Mouse (Mus musculus) layer of hippocampus, postnatal 14 days (tissue): ENCODE measurements around the gene Ephb4. TPM values are rescaled to one million over a fixed set of nuclear protein-coding genes. Genes with fewer than 3 reads are reported as not detected.

Experiments
- DNase-seq, 2 experiments: peaks; one replicate each; pipeline ENCODE4 v3.0.0; 2021 to 2022; ENCODE audit warnings: low spot score in 2 of 2, mixed read lengths in 1 of 2
- total RNA-seq, 2 experiments: library from RNA; stranded (reverse); gene quantifications; 2 replicates each; pipeline ENCODE4 v1.2.3; 2021

Ephb4 gene
- total RNA-seq, 2 experiments from 2014 or later = 5.8 to 6.6 TPM

DNA sequence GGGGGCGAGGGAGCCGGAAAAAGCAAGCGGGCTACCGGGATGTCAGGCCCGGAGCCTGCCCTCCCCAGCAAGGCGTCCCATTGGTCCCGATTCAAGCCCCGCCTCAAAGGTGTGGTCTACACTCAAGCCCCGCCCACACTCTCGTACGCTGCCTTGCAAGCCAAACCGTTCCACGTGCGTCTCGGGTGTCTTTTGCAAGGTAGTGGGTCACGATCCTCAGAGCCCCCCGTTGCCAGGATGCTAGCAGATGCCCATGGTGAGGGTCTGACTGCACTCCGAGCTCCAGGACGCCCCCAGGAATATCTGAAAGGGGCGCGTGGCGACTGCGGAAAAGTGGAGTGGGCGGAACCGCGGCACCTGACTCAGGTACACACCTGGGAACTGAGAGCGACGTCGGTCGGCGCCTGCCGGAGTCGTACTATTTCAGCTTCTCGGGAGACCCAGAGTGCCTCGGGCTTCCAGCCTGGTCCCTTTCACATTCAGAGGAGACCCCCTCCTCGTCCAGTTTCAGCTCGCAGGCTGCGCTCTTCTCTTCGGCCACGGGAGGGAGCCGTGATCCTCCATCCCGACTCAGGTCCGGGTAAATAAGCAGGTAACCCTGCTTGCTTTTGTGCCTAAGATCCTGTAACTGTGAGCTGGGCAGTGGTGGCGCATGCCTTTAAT is 16.3 kb upstream of the Ephb4 start, which contains the start of gene Slc12a9:
Gene Slc12a9 (minus strand): TSS at position 86 of the 663 bp plus-strand sequence.
- DNase-seq = peak; percentile 92 to 95

DNA sequence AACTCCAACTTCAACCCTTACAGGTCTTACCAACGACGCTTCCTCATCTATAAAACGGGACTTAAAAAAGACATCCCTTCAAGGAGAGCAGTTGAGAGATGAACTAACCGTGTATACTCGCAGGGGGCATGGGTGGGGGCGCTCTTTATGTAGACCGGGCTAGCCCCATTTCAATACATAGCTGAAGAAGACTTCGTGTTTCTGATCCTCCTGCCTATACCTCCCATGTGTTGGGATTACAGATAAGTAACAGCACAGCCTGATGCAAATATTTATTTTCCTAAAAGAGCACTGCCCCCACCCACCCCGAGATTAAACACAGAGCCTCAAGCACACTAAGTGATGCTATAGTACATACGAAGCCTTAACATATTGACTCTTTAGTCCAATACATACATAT is 15.6 kb upstream of the Ephb4 start:
- no peak for DNase-seq

DNA sequence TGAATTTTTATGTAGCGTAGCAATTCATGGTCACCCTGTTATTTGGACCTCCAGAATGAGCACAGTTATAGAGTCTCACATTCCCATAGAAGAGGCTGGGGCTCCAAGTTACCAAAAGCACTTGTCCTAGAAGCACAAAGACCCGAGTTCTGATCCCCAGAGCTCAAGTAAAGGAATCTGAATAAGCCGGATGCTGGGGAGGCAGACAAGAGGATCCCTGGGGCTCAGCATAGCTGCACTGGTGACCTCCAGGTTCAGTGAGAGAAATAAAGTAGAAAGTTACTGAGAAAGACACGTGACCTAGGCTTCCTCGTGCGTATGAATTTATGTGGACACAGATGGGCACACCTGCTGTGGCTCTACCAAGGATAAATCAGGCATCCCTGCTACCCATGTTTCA is 14.8 kb upstream of the Ephb4 start:
- no peak for DNase-seq

DNA sequence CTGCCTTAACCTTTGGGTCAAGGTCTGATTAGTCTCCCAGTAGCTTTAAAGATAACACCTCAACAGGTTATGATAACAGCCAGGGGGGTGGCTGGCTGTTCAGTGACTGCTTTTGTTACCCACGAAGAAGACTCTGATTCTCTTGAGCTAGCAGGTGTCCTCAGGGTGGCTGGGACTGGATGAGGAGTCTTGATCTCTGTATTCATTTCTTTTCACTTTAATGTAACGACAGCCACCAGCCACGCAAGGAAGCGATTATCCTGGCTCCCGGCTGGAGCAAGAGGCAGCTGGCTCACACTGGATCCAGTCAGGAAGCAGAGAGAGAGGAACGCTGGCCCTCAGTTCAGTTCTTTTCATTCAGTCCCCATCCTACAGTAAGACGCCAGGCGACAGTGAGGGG is 12.7 kb upstream of the Ephb4 start:
- DNase-seq = no peak

DNA sequence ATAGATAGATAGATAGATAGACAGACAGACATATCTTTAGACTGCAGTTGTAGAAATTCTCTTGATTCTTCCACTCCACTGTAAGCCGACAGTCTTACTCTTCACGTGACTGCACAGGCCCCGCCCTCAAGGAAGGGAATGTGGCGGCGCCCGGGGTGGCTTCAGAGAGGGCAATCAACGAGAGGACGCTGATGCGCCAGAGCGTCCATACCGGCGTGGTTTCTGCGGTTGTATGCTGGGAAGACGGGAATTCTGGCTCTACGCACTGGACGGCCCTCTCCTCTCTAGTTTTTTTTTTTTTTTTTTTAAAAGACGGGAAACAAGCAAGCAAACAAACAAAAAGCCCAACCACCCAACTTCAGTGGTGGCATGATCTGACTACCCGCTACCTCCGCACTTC is 11.7 kb upstream of the Ephb4 start:
- peak; percentile 82 to 92 for DNase-seq

DNA sequence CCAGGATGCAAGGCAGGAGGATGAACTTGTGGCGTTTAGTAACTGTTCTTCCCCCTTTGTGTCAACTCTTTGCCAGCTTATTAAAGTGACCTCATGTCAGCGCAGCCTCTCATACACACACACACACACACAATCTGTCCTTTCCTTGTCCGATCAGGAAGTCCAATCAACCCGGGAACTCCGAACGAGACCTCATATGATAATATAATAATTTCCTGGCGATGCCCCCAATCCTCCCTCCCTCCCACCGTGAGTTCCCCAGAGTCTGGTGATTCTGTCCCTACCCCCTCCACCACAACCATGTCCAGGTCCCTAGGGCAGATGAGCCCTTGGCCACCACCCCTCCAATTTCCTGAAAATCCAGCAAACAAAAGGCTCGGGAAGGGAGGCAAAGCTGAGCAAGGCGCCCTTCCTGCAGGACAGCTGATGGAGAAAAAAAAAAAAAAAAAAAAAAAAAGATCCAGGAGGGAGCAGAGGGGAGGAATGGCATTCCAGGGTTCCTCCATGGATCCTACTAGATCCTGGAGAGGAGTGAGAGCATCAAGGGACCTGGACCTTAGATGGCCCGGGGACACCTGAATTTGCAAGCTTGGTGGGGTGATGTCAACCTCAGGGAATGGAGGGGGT is 11.1 kb upstream of the Ephb4 start:
- no peak for DNase-seq

DNA sequence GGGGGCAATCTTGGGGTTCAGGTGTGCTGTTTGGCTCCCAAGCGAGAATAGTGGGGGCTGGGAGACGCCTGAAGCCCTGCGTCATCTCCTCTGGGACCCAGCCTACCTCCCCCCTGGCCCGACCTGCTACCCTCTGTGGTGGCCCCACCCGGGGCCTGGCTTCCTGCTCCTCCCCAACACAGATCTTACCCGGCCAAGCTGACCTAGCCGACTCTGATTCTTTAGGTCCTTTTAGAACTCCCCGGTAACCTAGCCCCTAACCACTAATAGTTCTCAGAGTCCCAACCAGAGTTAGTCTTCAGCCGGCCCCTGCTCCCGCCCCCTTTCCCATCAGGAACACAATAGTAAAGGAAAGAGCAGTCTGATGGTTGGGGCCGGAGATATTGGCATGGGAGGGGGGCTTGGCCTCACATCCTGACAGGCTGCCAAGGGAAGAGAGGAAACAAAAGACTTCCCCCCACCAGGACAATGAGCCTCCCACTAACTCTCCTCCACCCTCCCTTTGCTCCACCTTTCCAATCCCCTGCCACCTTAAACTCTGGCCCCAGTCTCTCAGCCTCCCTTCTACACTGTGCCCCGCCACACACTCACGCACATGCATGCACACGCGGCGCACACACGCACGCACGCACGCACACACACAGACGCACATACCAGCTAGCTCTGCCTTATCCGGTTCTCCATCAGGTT is 10.5 kb upstream of the Ephb4 start:
- DNase-seq = peak in 1 of 2 experiments; percentile 22

DNA sequence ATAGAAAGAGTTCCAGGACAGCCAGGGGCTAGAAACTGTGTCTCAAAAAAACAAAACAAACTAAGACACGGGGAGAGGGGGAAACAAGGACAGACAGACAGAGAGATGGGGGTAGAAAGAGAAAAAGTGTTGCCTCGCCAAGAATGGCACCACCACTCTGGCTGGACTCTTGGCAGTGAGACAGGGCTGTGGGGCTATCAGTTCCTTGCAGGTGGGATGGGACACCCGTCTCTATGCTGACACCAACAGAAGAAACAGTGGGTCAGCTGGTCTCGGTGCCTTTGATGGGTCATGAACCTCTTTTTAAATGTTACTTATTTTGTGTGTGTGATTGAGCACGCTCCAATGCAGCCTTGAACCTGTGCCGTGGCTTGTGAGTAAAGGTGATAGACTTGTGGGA is 9.7 kb upstream of the Ephb4 start:
- no peak for DNase-seq

DNA sequence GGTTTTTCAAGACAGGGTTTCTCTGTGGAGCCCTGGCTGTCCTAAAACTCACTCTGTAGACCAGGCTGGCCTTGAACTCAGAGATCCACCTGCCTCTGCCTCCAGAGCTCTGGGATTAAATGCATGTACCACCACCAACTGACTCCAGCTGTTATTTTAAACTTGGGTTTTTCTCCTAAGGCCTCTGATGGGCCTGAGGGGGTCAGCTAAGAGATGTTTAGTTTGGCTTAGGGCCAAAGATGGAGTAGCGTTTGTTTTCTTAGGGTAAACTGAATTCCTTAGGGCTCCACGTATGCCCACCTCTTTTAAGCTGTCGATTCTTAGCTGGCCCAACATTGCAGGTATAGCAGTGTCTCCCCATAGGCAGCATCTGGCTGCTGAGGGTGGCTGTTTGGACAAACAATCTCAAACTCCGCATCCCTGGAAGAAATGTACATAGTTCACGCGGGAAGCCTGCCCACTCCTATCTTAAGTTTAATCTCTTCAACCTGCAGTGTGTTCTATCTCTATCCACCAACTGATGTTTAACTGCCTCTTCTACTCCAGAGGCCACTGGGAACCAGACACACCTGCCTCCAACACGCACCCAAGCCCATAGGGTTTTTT is 7.4 kb upstream of the Ephb4 start:
- DNase-seq = no peak

DNA sequence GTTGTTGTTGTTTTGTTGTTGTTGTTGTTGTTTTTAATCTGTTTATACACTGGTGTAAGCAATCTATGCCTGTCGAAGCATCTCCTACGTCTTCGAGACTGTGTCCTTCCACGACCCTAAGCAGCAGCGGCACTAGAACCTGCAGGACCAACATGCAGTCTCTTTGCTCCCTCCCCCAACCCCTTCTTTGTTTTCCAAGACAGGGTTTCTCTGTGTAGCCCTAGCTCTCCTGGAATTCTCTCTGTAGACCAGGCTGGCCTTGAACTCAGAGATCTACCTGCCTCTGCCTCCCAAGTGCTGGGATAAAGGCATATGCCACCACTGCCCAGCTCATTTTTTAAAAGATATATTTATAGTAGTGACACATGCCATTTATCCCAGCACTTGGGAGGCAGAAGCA is 6.5 kb upstream of the Ephb4 start:
- DNase-seq = no peak

DNA sequence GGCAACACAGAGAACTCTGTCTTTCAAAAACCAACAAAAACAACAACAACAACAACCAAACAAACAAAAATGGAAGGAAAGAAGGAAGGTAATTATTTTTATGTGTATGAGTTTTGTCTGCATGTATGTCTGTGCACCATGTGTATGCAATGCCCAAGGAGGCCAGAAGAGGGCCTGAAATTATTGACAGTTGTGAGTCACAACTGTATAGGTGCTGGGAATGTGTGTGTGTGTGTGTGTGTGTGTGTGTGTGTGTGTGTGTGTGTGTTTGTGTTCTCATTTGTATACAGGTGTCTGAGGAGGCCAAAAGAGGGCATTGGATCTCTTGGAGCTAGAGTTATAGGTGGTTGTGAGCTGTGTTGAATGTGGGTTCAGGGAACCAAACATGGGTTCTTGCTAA is 6.0 kb upstream of the Ephb4 start:
- DNase-seq = no peak

DNA sequence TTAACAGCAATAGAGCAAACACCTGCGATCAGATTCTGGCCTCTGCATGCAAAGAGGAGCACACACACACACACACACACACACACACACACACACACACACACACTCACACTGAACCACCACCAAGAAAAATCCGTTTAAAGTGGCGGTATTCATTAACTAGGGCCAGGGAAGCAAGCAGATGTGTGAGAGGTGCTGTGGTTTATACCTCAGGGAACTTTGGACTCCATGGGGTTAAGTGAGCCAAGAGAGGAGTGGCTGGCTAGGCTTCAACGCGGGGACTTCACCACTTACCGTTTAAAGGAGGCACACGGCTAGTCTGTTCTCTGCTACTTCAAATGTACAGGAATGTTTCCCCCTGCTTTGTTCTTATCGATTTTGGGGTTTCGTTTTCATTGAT is 4.1 kb upstream of the Ephb4 start:
- no peak for DNase-seq

DNA sequence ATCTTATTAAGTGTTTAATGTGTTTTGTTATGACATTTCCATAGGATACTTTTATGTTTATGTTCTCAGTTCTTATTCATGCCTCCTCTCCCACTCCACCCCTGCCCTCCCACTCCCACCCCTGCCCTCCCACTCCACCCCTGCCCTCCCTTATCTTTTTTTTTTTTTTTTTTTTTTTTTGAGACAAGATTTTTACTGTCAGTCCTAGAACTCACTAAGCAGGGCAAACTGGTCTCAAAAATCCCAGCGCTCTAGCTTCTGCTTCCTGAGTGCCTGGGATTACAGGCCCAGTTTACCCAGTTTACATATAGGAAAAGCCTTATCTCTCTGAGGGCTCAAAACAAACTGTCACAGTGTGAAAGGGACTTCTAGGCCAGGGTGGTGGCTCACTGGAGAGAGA is 3.5 kb upstream of the Ephb4 start:
- no peak for DNase-seq

DNA sequence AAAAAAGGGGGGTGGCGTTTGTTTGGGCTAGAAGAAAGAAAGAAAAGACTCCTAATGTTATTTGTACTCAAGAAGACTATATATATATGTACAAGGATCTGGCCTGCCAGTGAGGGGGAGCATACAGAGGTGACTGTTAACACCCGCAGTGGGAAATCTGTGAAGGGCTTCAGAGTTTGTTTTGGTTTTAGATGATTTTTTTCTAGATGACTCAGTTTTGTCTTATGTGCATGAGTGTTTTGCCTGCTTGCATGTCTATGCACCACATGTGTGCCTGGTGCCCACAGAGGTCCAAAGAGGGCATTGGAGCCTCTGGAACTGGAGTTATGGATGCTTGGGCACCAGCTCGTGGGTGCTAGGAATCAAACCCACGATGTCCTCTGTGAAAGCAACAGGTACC is 2.9 kb upstream of the Ephb4 start:
- DNase-seq = no peak

DNA sequence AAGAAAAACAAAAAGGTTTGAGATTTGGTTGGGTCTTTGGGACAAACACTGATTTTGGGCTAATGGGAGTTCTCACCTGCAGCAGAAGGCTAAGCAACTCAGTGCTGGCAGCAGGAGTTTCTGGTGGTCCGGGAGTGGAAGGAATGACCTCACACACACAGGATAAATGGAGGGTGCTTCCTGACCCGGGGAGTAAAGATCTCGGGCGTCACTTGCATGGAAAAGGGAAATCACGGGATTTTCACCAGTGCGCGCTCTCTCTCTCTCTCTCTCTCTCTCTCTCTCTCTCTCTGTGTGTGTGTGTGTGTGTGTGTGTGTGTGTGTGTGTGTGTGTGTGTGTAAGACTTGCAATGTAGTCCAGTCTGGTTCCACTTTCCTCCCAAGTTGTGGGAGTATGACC is 2.1 kb upstream of the Ephb4 start:
- no peak for DNase-seq

DNA sequence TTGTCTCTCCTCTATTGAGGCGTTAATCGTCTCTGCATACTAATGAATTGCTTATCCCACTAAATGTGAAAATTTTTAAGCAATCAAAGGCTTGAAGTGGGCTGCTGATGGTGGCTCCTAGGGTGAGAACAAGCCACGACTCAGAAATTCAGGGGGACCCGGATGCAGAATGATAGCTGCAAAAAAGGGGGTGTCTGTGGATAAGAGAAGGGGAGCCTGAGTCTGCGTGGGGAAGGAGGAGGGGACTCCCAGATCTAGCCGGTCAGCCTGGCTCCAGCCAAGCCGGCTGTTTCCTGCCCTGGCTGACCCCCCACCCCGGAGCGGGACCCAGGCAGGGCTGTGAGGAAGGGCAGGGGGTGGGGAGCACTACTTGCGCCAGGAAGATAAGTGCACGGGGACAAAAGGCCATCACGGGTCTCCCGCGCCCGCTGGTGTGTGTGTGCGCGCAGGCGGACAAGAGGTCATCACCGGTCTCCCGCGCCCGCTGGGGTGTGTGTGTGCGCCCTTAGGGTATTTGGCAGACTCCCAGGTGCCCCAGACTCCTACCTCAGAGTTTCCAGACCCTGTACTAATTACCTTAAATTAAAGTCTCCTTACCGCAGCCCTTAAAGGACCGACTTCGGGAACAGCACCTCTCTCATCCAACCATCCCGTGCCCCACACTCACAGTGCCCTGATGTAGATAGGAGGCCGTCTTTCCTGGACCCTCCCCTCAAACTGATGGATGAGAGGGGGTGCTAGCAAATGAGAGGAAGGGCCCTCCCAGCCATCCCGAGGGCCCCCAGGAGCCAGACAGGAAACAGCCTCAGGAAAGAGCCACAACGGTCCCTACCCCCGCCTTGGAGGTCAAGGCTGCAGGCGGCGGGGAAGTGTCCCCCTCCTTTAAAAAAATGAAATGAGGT is 1.2 kb upstream of the Ephb4 start:
- DNase-seq = no peak

DNA sequence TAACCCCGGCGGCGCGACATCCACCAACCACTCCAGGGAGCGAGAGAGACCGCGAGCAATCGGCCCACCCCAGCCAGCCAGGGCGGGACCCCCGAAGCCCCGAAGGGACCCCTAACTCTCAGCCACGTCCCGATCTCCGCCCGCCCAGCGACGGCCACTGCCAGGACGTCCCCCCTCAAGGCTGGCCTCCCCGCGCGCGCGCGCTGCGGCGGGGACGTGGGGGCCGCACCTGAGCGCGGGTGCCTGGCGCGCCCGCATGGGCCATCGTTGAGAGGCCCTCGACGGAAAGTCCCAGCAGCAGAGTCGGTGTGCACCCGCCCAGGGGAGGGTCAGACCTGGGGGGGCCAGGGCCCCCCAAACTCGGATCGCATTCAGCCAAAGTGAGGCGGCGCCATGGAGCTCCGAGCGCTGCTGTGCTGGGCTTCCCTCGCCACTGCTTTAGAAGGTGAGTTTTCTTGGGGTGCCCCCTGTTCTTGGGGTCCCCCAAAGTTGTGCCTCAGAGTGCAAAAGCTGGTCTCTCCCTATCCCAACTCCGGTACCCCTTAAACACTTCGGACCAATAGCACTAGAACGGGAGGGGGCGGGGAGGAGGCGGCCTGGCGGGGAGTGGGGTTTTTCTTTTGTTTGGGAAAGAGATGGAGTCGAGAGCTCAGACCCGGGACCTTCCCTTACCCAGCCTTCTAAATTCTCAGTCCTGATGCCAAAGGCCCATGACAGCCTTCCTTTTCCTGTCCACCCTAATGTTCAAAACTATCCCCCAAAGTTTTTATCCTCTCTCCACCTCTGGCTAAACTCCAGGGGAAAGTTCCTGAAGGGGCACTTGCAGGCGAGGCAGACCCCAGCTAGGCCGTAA is 522 bp downstream of the Ephb4 start:
- DNase-seq = no peak

DNA sequence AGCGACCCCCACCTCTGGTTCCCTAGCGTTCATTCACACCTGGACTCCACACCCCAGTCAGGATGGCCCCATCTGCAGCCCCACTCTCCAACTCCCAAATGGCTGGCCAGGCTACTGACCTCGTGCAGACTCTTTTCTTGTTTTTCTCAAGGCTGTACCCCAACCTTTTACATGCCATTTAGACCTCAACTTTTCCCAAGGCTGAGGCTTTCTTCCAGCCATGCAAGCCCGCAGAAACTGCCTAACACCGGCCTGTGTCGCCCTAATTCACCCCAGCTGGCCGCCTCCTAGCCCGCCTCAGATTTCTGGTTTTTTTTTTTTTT is 1.1 kb downstream of the Ephb4 start:
- no peak for DNase-seq

DNA sequence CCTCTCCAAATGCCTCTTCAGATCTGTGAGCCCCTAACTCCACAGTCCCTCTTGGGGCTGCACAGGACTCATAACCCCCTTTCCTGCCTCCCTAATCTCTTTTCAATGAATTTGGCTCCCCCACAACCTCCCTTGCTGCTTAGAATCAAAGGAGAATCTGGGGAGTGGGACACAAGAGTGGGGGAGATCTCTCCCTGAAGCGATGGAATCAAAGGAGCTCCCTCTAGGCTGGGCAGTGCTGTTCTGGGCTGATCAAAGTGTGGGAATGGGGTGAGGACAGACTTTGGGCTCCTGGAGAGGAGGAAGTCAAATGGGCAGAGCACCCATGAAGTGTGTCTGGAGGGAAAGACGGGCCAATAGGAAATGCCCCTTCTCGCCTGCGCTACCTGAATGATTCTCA is 1.5 kb downstream of the Ephb4 start:
- no peak for DNase-seq
